Mouse (Mus musculus): ENCODE measurements at regions not wholly inside any gene's neighbourhood (a gene's known extent, or its start where the extent isn't known, plus 50 kb on each side); places are given as distances from the start of the nearest gene placed in this dataset.

DNA sequence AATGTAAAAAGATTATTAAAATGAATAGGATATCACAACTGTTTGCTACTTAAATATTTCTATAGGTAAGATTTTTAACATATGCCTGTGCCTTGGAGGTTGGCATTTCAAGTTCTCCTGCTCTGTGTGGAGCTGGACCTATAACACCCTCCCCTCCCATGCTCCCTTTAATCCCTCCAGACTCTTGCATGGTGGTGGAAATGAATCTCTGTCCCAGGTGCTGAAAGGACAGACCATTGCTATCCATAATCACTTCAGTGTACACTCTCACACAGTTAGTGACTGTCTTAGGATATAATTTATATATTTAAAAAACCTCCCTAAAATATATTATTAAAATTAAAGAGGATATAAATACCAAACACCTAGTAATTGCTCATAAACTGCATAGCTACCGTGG is 244.5 kb upstream of the Dnajc19 start:
- no peak overlapping the region for H3K9ac ChIP-seq (ENCODE audit: low read depth, low read length)
- no peak overlapping the region for H3K4me3 ChIP-seq (ENCODE audit: low read depth, low read length)
- WGBS (ENCODE audit: insufficient replicate concordance), result 74% methylated on average over 1 of the region's 1 CpGs
- no peaks in the 10 kb centered on the region for H3K36me3 ChIP-seq (ENCODE audit: control insufficient read depth, insufficient read depth)
- no peaks in the 10 kb centered on the region for H3K4me1 ChIP-seq (ENCODE audit: control insufficient read depth, low read depth, low read length)
- ATAC-seq (ENCODE audit: low read depth), result no peak
- no peak overlapping the region for H3K27ac ChIP-seq (ENCODE audit: low read length)
- no peaks in the 10 kb centered on the region for H3K27me3 ChIP-seq (ENCODE audit: control insufficient read depth, insufficient read depth, low read depth, low read length)
- H3K4me2 ChIP-seq (ENCODE audit: low read depth, low read length), result no peak overlapping the region
- no peaks in the 10 kb centered on the region for H3K9me3 ChIP-seq (replicated peaks; ENCODE audit: control insufficient read depth, low read length)

DNA sequence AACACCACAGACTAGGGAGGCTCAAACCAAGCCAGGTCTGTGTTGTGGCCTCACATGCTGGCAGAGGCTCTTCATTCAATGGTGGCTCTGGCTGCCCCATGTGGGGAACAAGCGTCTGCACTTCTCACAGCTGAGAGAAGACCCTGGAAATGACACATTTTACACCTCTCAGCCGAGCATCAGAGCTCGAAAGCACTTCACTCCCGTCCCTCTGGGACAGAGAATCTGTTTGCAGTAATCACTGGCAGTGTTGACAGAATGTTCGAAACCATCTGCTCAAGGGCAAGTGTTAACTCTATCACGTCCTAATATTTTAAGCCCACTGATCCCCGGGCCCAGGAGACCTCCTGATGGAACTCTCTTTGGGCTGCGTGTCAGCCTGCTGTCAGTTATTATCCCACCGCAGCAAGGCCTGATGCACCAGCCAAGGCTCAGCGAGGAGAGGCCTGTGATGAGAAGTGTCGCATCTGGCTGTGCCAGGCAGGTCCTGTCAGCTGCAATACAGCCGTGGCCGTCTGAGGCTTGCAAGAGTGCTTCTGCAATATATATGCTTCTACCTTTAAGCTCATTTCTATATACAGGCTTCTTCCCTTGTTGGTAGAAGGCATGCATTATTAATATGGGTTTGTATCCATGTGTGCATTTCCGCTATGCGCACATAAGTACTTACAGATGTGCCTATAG is 241.5 kb upstream of the Dnajc19 start:
- Histone ChIP-seq H3K36me3 (ENCODE audit: control insufficient read depth, insufficient read depth) (no peaks in the 10 kb centered on the region), H3K27ac (ENCODE audit: low read length) (no peak overlapping the region), H3K4me1 (ENCODE audit: control insufficient read depth, low read depth, low read length) (no peaks in the 10 kb centered on the region), H3K4me3 (ENCODE audit: low read depth, low read length) (no peak overlapping the region), H3K27me3 (ENCODE audit: control insufficient read depth, insufficient read depth, low read depth, low read length) (no peaks in the 10 kb centered on the region), H3K4me2 (ENCODE audit: low read depth, low read length) (no peak overlapping the region), H3K9me3 (replicated peaks; ENCODE audit: control insufficient read depth, low read length) (no peaks in the 10 kb centered on the region), H3K9ac (ENCODE audit: low read depth, low read length) (no peak overlapping the region)
- ATAC-seq (ENCODE audit: low read depth), result no peak
- WGBS (ENCODE audit: insufficient replicate concordance), result 38% methylated on average over 15 of the region's 15 CpGs

DNA sequence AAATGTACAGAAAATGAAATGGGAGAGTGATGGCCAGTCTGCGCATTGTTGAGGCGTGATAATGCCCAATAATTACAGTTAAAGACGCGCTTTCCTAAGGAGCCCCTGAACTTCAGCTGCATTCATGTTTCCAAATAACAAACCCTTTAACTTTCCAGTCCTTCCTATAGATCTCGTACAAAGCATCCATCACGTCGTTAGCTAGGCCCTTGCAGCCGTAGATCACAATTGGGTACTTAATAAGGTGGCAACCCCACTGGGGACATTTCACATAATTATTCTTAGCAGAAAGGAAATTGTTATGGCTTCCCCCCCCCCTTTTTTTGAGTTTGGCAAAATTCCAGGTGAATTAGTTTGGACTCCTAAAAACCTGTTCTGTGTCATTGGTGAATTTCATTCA is 233.7 kb upstream of the Dnajc19 start:
- no peak for ATAC-seq (ENCODE audit: low read depth)
- H3K4me2 ChIP-seq (ENCODE audit: low read depth, low read length), result no peak overlapping the region
- WGBS (ENCODE audit: insufficient replicate concordance), result 78% methylated on average over 8 of the region's 8 CpGs

DNA sequence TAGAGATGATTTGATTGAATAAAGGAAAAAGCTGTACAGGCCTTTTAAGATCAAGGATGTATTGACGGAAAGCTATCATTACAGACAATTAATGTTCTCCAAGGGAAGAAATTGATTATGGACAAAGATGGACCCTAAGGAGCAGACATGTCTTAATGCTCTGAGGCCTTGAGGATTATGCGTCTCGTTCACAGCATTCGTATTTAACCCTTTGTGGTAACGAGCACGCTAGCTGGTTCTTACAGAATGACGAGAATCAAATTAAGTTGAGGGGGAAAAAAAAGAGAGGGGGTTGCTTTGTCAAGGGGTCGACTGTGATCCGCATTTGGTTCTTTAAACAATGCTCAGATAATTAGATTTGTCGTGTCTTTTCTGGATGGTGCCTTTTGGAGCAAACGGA is 233.3 kb upstream of the Dnajc19 start:
- no peak overlapping the region for H3K4me3 ChIP-seq (ENCODE audit: low read depth, low read length)
- WGBS (ENCODE audit: insufficient replicate concordance), result 66% methylated on average over 11 of the region's 11 CpGs
- no peaks in the 10 kb centered on the region for H3K36me3 ChIP-seq (ENCODE audit: control insufficient read depth, insufficient read depth)
- H3K27me3 ChIP-seq (ENCODE audit: control insufficient read depth, insufficient read depth, low read depth, low read length), result no peaks in the 10 kb centered on the region
- H3K4me1 ChIP-seq (ENCODE audit: control insufficient read depth, low read depth, low read length), result no peaks in the 10 kb centered on the region
- ATAC-seq (ENCODE audit: low read depth), result no peak
- H3K4me2 ChIP-seq (ENCODE audit: low read depth, low read length), result no peak overlapping the region
- no peak overlapping the region for H3K9ac ChIP-seq (ENCODE audit: low read depth, low read length)
- H3K27ac ChIP-seq (ENCODE audit: low read length), result no peak overlapping the region
- no peaks in the 10 kb centered on the region for H3K9me3 ChIP-seq (replicated peaks; ENCODE audit: control insufficient read depth, low read length)

More for the DNA sequence above, 233.7 kb upstream of the Dnajc19 start:
- no peak overlapping the region for H3K27ac ChIP-seq (ENCODE audit: low read length)
- H3K9me3 ChIP-seq (replicated peaks; ENCODE audit: control insufficient read depth, low read length), result no peaks in the 10 kb centered on the region
- H3K36me3 ChIP-seq (ENCODE audit: control insufficient read depth, insufficient read depth), result no peaks in the 10 kb centered on the region
- H3K27me3 ChIP-seq (ENCODE audit: control insufficient read depth, insufficient read depth, low read depth, low read length), result no peaks in the 10 kb centered on the region
- H3K9ac ChIP-seq (ENCODE audit: low read depth, low read length), result no peak overlapping the region
- H3K4me1 ChIP-seq (ENCODE audit: control insufficient read depth, low read depth, low read length), result no peaks in the 10 kb centered on the region
- no peak overlapping the region for H3K4me3 ChIP-seq (ENCODE audit: low read depth, low read length)

DNA sequence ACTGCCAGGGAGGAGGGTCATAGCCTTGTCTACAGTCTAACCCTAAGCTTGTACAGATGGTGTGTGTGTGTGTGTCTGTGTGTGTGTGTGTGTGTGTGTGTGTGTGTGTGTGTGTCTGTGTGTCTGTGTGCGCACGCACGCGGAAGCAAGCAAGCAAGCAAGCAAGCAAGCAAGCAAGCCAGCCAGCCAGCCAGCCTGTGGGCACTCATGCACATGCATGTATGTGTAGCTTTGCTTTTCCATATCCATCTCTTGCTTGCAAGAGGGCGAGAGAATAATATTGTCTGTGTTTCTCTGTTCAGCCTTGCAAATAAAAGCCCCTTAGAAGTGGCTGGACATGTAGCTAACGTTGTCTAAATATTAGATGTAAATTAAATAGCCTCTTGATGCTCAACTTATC is 230.8 kb upstream of the Dnajc19 start:
- Histone ChIP-seq H3K9me3 (replicated peaks; ENCODE audit: control insufficient read depth, low read length) (no peaks in the 10 kb centered on the region), H3K4me1 (ENCODE audit: control insufficient read depth, low read depth, low read length) (no peaks in the 10 kb centered on the region), H3K27ac (ENCODE audit: low read length) (no peak overlapping the region), H3K27me3 (ENCODE audit: control insufficient read depth, insufficient read depth, low read depth, low read length) (no peaks in the 10 kb centered on the region), H3K9ac (ENCODE audit: low read depth, low read length) (no peak overlapping the region), H3K4me2 (ENCODE audit: low read depth, low read length) (no peak overlapping the region), H3K4me3 (ENCODE audit: low read depth, low read length) (no peak overlapping the region), H3K36me3 (ENCODE audit: control insufficient read depth, insufficient read depth) (no peaks in the 10 kb centered on the region)
- ATAC-seq (ENCODE audit: low read depth), result no peak
- 80% methylated on average over 6 of the region's 6 CpGs for WGBS (ENCODE audit: insufficient replicate concordance)

DNA sequence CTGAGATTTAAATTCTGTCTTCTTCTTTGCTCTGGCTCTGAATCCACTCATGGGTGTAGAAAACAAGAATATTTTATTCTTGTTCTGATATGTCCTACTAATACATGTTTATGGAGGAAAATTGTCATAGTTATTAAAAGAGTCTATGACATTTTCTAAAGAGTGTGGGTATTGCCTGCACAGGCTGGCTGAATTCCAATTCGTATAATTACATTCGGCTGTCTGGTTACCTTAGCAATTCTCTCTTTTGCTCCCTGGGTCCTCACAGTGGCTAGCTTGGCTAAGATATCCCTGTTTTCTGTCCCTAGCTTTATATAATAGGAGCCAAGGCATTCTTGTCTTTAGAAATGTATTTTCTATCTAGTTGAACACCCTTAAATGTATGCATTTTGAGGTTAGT is 218.5 kb upstream of the Dnajc19 start:
- Histone ChIP-seq H3K9me3 (replicated peaks; ENCODE audit: control insufficient read depth, low read length) (no peaks in the 10 kb centered on the region), H3K27ac (ENCODE audit: low read length) (no peak overlapping the region), H3K27me3 (ENCODE audit: control insufficient read depth, insufficient read depth, low read depth, low read length) (no peaks in the 10 kb centered on the region), H3K36me3 (ENCODE audit: control insufficient read depth, insufficient read depth) (no peaks in the 10 kb centered on the region), H3K9ac (ENCODE audit: low read depth, low read length) (no peak overlapping the region), H3K4me1 (ENCODE audit: control insufficient read depth, low read depth, low read length) (no peaks in the 10 kb centered on the region), H3K4me3 (ENCODE audit: low read depth, low read length) (no peak overlapping the region), H3K4me2 (ENCODE audit: low read depth, low read length) (no peak overlapping the region)
- no peak for ATAC-seq (ENCODE audit: low read depth)
- WGBS (ENCODE audit: insufficient replicate concordance), result 79% methylated on average over 2 of the region's 2 CpGs

DNA sequence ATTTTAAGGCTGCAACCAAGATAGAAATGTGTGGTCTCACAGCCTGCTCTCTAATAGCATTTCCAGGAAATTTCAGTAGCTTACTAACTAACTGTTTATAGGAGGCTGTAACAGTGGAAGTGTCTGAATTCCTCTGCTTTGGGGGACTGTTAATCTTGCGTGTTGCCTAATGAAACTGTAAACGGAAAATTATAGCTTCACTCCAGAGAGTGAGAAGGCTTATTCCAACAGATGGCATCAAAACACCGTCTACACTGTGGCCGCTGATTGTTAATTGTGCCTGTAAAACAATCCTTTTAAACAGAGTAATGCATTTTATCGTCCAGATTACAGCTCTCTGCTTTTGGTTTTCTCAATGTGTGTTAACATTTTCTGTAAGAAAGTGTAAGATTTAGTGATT is 206.7 kb upstream of the Dnajc19 start:
- Histone ChIP-seq H3K9me3 (replicated peaks; ENCODE audit: control insufficient read depth, low read length) (no peaks in the 10 kb centered on the region), H3K27me3 (ENCODE audit: control insufficient read depth, insufficient read depth, low read depth, low read length) (no peaks in the 10 kb centered on the region), H3K27ac (ENCODE audit: low read length) (no peak overlapping the region), H3K4me2 (ENCODE audit: low read depth, low read length) (no peak overlapping the region), H3K36me3 (ENCODE audit: control insufficient read depth, insufficient read depth) (no peaks in the 10 kb centered on the region), H3K9ac (ENCODE audit: low read depth, low read length) (no peak overlapping the region), H3K4me1 (ENCODE audit: control insufficient read depth, low read depth, low read length) (no peaks in the 10 kb centered on the region), H3K4me3 (ENCODE audit: low read depth, low read length) (no peak overlapping the region)
- WGBS (ENCODE audit: insufficient replicate concordance), result 56% methylated on average over 5 of the region's 5 CpGs
- ATAC-seq (ENCODE audit: low read depth), result no peak

DNA sequence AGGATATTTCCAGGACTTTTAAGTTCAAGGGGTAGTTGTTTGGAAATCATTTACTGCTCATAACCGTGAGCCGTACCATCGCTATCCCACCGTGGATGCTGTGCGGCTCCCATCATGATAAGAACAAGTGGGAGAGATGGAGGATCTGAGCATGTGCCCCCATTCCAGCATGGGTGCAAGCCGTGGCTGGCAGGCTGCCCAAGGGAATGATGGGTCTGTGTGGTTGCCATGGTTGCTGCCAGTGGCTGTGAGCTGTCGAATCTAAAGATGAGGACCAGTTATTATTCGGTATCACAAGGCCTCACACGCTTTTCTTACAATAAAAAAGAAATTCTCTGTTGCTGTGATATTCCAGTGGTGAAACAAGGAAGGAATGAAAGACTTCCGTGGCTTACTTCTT is 189.0 kb upstream of the Dnajc19 start:
- no peak for ATAC-seq (ENCODE audit: low read depth)
- 72% methylated on average over 10 of the region's 10 CpGs for WGBS (ENCODE audit: insufficient replicate concordance)

DNA sequence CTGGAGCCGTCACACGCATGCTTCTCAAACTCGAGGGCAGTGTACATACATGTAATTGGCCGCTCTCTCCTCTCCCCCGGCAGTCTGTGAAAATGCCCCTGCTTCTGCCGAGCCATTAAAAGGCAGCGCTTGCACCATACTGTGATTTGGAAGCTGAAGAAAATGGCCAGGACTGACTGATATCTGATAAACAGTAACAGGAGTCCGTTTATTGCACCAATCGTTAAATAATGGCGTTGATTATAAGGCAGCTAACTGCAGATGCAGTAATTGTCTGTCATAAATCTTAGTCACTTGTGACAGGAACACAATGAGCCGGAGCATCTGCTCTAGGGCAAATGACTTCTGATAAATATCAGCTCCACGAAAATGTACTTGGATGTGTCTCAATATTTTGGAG is 185.3 kb upstream of the Dnajc19 start:
- H3K36me3 ChIP-seq (ENCODE audit: control insufficient read depth, insufficient read depth), result no peaks in the 10 kb centered on the region
- H3K4me1 ChIP-seq (ENCODE audit: control insufficient read depth, low read depth, low read length), result no peaks in the 10 kb centered on the region
- H3K4me3 ChIP-seq (ENCODE audit: low read depth, low read length), result no peak overlapping the region
- H3K9me3 ChIP-seq (replicated peaks; ENCODE audit: control insufficient read depth, low read length), result no peaks in the 10 kb centered on the region
- no peak overlapping the region for H3K9ac ChIP-seq (ENCODE audit: low read depth, low read length)
- no peaks in the 10 kb centered on the region for H3K27me3 ChIP-seq (ENCODE audit: control insufficient read depth, insufficient read depth, low read depth, low read length)
- WGBS (ENCODE audit: insufficient replicate concordance), result 53% methylated on average over 12 of the region's 12 CpGs
- ATAC-seq (ENCODE audit: low read depth), result no peak
- H3K4me2 ChIP-seq (ENCODE audit: low read depth, low read length), result no peak overlapping the region
- no peak overlapping the region for H3K27ac ChIP-seq (ENCODE audit: low read length)

More for the DNA sequence above, 189.0 kb upstream of the Dnajc19 start:
- no peak overlapping the region for H3K27ac ChIP-seq (ENCODE audit: low read length)
- H3K27me3 ChIP-seq (ENCODE audit: control insufficient read depth, insufficient read depth, low read depth, low read length), result no peaks in the 10 kb centered on the region
- H3K36me3 ChIP-seq (ENCODE audit: control insufficient read depth, insufficient read depth), result no peaks in the 10 kb centered on the region
- H3K4me2 ChIP-seq (ENCODE audit: low read depth, low read length), result no peak overlapping the region
- H3K4me3 ChIP-seq (ENCODE audit: low read depth, low read length), result no peak overlapping the region
- H3K9ac ChIP-seq (ENCODE audit: low read depth, low read length), result no peak overlapping the region
- H3K4me1 ChIP-seq (ENCODE audit: control insufficient read depth, low read depth, low read length), result no peaks in the 10 kb centered on the region
- H3K9me3 ChIP-seq (replicated peaks; ENCODE audit: control insufficient read depth, low read length), result no peaks in the 10 kb centered on the region
